In the genomic region with DNA sequence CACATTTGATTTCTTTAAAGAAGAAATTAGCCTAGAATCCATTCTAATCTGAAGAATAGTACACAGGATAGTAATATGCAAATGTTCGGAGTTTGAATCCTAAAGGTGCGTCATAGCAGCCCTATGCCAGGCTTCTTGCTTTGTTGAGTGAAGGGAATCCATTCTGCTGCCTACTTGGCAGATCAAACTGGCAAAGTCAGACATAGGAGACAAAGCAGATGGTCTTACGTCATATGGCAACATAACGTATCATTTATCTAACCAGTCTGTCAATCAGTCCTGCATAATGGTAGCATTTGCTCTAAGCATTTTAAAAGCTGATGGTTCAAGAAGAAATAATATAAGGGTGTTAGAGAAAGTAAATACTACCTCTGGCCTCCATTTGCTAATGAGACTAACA, we compare ENCODE assay signal across 23 mouse cellular contexts.
A peak's percentile ranks its signal among the peaks of the same experiment; 100 is the strongest.
DNase-seq lines count a peak whose midpoint lies in the region; ATAC-seq and TF ChIP-seq lines count a peak whose summit lies in the region.
"Had no signal": no experiment of that assay in that cellular context is flagged by ENCODE, and none has a peak within 500 bp of the region (broad histone marks: within the 10 kb centered on the region; RNA-seq: fewer than 3 reads in every experiment).

No protein-coding gene starts in this region.

- H3K4me2 ChIP-seq in forebrain, embryonic 13.5 days = no peak overlapping the region
- no peak overlapping the region for H3K4me2 ChIP-seq in hindbrain, embryonic 16.5 days (ENCODE audit: low read length)
- H3K4me2 ChIP-seq in forebrain, embryonic 16.5 days (ENCODE audit: low read length) = no peak overlapping the region
- H3K4me2 ChIP-seq: heart, embryonic 13.5 days; hindbrain, embryonic 13.5 days had no signal

- no peak for TF ChIP-seq CTCF in brain, embryonic 14.5 days (IDR thresholded peaks at IDR 0.05; ENCODE audit: borderline replicate concordance, extremely low read depth, insufficient read depth, insufficient read length)

- no peaks in the 10 kb centered on the region for H3K36me3 ChIP-seq in forebrain, embryonic 13.5 days (ENCODE audit: poor library complexity, severe bottlenecking)
- no peaks in the 10 kb centered on the region for H3K36me3 ChIP-seq in forebrain, embryonic 10.5 days (replicated peaks)
- H3K36me3 ChIP-seq in hindbrain, embryonic 16.5 days (ENCODE audit: control insufficient read depth, insufficient read depth, low read length) = no peaks in the 10 kb centered on the region
- H3K36me3 ChIP-seq in hindbrain, embryonic 10.5 days = no peaks in the 10 kb centered on the region
- H3K36me3 ChIP-seq in forebrain, embryonic 16.5 days (ENCODE audit: control insufficient read depth, insufficient read depth) = no peaks in the 10 kb centered on the region
- H3K36me3 ChIP-seq: heart, embryonic 10.5 days; heart, embryonic 13.5 days; hindbrain, embryonic 13.5 days had no signal

- H3K9ac ChIP-seq in forebrain, embryonic 13.5 days = no peak overlapping the region
- H3K9ac ChIP-seq in hindbrain, embryonic 16.5 days (ENCODE audit: low read depth, low read length) = no peak overlapping the region
- H3K9ac ChIP-seq in forebrain, embryonic 16.5 days (replicated peaks; ENCODE audit: low read depth, low read length) = no peak overlapping the region
- H3K9ac ChIP-seq: heart, embryonic 13.5 days; hindbrain, embryonic 13.5 days had no signal

- ATAC-seq in forebrain, embryonic 13.5 days = peak; percentile 87
- 0 out of 2 replicates have a peak, but pooled peaks have one; percentile 67 for ATAC-seq in hindbrain, embryonic 16.5 days
- peak; percentile 85 for ATAC-seq in forebrain, embryonic 16.5 days
- ATAC-seq: CD4-positive, CD25-positive, alpha-beta regulatory T cell, adult 4 months; intestine, postnatal 0 days had no signal

- WGBS in forebrain, embryonic 13.5 days = 75% methylated on average over 4 of the region's 4 CpGs
- 97% methylated on average over 4 of the region's 4 CpGs for WGBS in forebrain, embryonic 10.5 days
- whole genome bisulfite sequencing in hindbrain, embryonic 16.5 days = 69% methylated on average over 4 of the region's 4 CpGs
- WGBS in hindbrain, embryonic 10.5 days = 85% methylated on average over 4 of the region's 4 CpGs
- WGBS in forebrain, embryonic 16.5 days = 56% methylated on average over 4 of the region's 4 CpGs

- H3K27me3 ChIP-seq in forebrain, embryonic 13.5 days = no peaks in the 10 kb centered on the region
- H3K27me3 ChIP-seq in forebrain, embryonic 10.5 days (ENCODE audit: poor library complexity, severe bottlenecking) = no peaks in the 10 kb centered on the region
- no peaks in the 10 kb centered on the region for H3K27me3 ChIP-seq in hindbrain, embryonic 16.5 days (replicated peaks; ENCODE audit: control insufficient read depth, insufficient read depth, low read length)
- no peaks in the 10 kb centered on the region for H3K27me3 ChIP-seq in hindbrain, embryonic 10.5 days (ENCODE audit: insufficient read depth, poor library complexity, severe bottlenecking)
- no peaks in the 10 kb centered on the region for H3K27me3 ChIP-seq in forebrain, embryonic 16.5 days (replicated peaks; ENCODE audit: control insufficient read depth, insufficient read depth, low read length)
- H3K27me3 ChIP-seq: heart, embryonic 13.5 days; hindbrain, embryonic 13.5 days had no signal

- TF ChIP-seq POLR2A in brain, embryonic 14.5 days (IDR thresholded peaks at IDR 0.05; ENCODE audit: borderline replicate concordance, extremely low read depth, insufficient read depth, insufficient read length, poor library complexity, severe bottlenecking) = no peak

- no peak overlapping the region for H3K27ac ChIP-seq in forebrain, embryonic 13.5 days
- no peak overlapping the region for H3K27ac ChIP-seq in forebrain, embryonic 10.5 days
- no peak overlapping the region for H3K27ac ChIP-seq in hindbrain, embryonic 16.5 days (ENCODE audit: low read depth, low read length)
- no peak overlapping the region for H3K27ac ChIP-seq in hindbrain, embryonic 10.5 days
- H3K27ac ChIP-seq in forebrain, embryonic 16.5 days (ENCODE audit: low read length) = peak overlapping the region; percentile 41
- H3K27ac ChIP-seq: heart, adult 2 months; heart, embryonic 10.5 days; heart, embryonic 13.5 days; hindbrain, embryonic 13.5 days had no signal

- DNase-seq in forebrain, embryonic 10.5 days (ENCODE audit: extremely low spot score, low spot score) = no peak
- DNase-seq in hindbrain, embryonic 10.5 days (ENCODE audit: low spot score) = no peak
- DNase-seq in brain, embryonic 14.5 days (ENCODE audit: low read depth) = peak; percentile 89
- DNase-seq in ovary, postnatal 14 days (ENCODE audit: low spot score) = no peak
- DNase-seq: adrenal gland, adult 2 months; adrenal gland, postnatal 14 days; cerebellum, adult 11-12 months; cerebellum, adult 9-10 months; cerebellum, postnatal 36 days; gastrocnemius, postnatal 10 days; gastrocnemius, postnatal 36 days; heart, adult 2 months; heart, postnatal 14 days; heart, postnatal 4 days; kidney, adult 2 months had no signal

- H3K9me3 ChIP-seq in forebrain, embryonic 13.5 days (replicated peaks) = no peaks in the 10 kb centered on the region
- no peaks in the 10 kb centered on the region for H3K9me3 ChIP-seq in forebrain, embryonic 10.5 days
- H3K9me3 ChIP-seq in hindbrain, embryonic 16.5 days (ENCODE audit: control insufficient read depth, low read length) = no peaks in the 10 kb centered on the region
- H3K9me3 ChIP-seq in hindbrain, embryonic 10.5 days = no peaks in the 10 kb centered on the region
- no peaks in the 10 kb centered on the region for H3K9me3 ChIP-seq in forebrain, embryonic 16.5 days (ENCODE audit: control insufficient read depth, low read length)
- H3K9me3 ChIP-seq: heart, embryonic 10.5 days; heart, embryonic 13.5 days; hindbrain, embryonic 13.5 days had no signal

- H3K4me1 ChIP-seq in forebrain, embryonic 13.5 days = peaks cover 3% of the 10 kb centered on the region; the same call in 1 of the 2 replicates
- peaks cover 9% of the 10 kb centered on the region for H3K4me1 ChIP-seq in forebrain, embryonic 10.5 days
- no peaks in the 10 kb centered on the region for H3K4me1 ChIP-seq in hindbrain, embryonic 16.5 days (ENCODE audit: control insufficient read depth, insufficient read depth, low read depth, low read length)
- peaks cover 11% of the 10 kb centered on the region for H3K4me1 ChIP-seq in hindbrain, embryonic 10.5 days (replicated peaks)
- peaks cover 3% of the 10 kb centered on the region for H3K4me1 ChIP-seq in forebrain, embryonic 16.5 days (replicated peaks; ENCODE audit: control insufficient read depth, insufficient read depth, low read length)
- H3K4me1 ChIP-seq: heart, embryonic 10.5 days; heart, embryonic 13.5 days; hindbrain, embryonic 13.5 days had no signal

- H3K4me3 ChIP-seq in forebrain, embryonic 13.5 days = no peak overlapping the region
- no peak overlapping the region for H3K4me3 ChIP-seq in forebrain, embryonic 10.5 days
- H3K4me3 ChIP-seq in hindbrain, embryonic 16.5 days (ENCODE audit: low read length) = no peak overlapping the region
- no peak overlapping the region for H3K4me3 ChIP-seq in hindbrain, embryonic 10.5 days
- H3K4me3 ChIP-seq in forebrain, embryonic 16.5 days (replicated peaks; ENCODE audit: low read length) = no peak overlapping the region
- H3K4me3 ChIP-seq: heart, adult 2 months; heart, embryonic 10.5 days; heart, embryonic 13.5 days; hindbrain, embryonic 13.5 days had no signal
